Mouse (Mus musculus): ENCODE measurements around the gene Tmigd3. TPM values are rescaled to one million over a fixed set of nuclear protein-coding genes. Genes with fewer than 3 reads are reported as not detected.

Tmigd3 gene
- not detected in 2 replicates for polyA plus RNA-seq (2015; fragmentation: Nextera tagmentation; extraction: Ambion mirVana)

- H3K4me2 ChIP-seq (ENCODE audit: low read depth, low read length), result no peak within 1 kb of the TSS
- H3K27me3 ChIP-seq (ENCODE audit: control insufficient read depth, insufficient read depth, low read depth, low read length), result no peaks in the 10 kb centered on the region
- no peak within 1 kb of the TSS for H3K4me3 ChIP-seq (ENCODE audit: low read length)
- H3K4me1 ChIP-seq (replicated peaks; ENCODE audit: control insufficient read depth, insufficient read depth, low read length), result peaks cover 12% of the 10 kb centered on the region
- WGBS, result 84% methylated on average over 3 of the region's 3 CpGs
- no peak within 1 kb of the TSS for H3K27ac ChIP-seq (ENCODE audit: low read length)
- no peak for ATAC-seq (ENCODE audit: low read depth)
- H3K9ac ChIP-seq (ENCODE audit: low read length), result no peak within 1 kb of the TSS
- H3K36me3 ChIP-seq (ENCODE audit: control insufficient read depth, insufficient read depth, low read length), result no peaks in the 10 kb centered on the region
- no peaks in the 10 kb centered on the region for H3K9me3 ChIP-seq (ENCODE audit: control insufficient read depth, low read length)
Measured at GRCm38 (mm10) chr3:105870558-105870957, at the start of gene Tmigd3, which contains the start of gene Adora3. TSS of gene Tmigd3 (plus strand) at chr3:105870903. TSS of gene Adora3 (plus strand) at chr3:105870858.

- 0 out of 2 replicates have a peak, but pooled peaks cover 4% of the 10 kb centered on the region for H3K4me1 ChIP-seq (replicated peaks; ENCODE audit: control insufficient read depth, insufficient read depth, low read length)
- no peaks in the 10 kb centered on the region for H3K36me3 ChIP-seq (ENCODE audit: control insufficient read depth, insufficient read depth, low read length)
- no peak overlapping the region for H3K4me2 ChIP-seq (ENCODE audit: low read depth, low read length)
- H3K9ac ChIP-seq (ENCODE audit: low read length), result no peak overlapping the region
- H3K27ac ChIP-seq (ENCODE audit: low read length), result no peak overlapping the region
- ATAC-seq (ENCODE audit: low read depth), result no peak
- no peaks in the 10 kb centered on the region for H3K9me3 ChIP-seq (ENCODE audit: control insufficient read depth, low read length)
- 87% methylated on average over 3 of the region's 3 CpGs for WGBS
- H3K4me3 ChIP-seq (ENCODE audit: low read length), result no peak overlapping the region
- H3K27me3 ChIP-seq (ENCODE audit: control insufficient read depth, insufficient read depth, low read depth, low read length), result no peaks in the 10 kb centered on the region
Measured at GRCm38 (mm10) chr3:105821504-105821903, 49.2 kb upstream of the Tmigd3 start.

- H3K27ac ChIP-seq (ENCODE audit: low read length), result no peak overlapping the region
- no peaks in the 10 kb centered on the region for H3K27me3 ChIP-seq (ENCODE audit: control insufficient read depth, insufficient read depth, low read depth, low read length)
- 0 out of 2 replicates have a peak, but pooled peaks cover 4% of the 10 kb centered on the region for H3K4me1 ChIP-seq (replicated peaks; ENCODE audit: control insufficient read depth, insufficient read depth, low read length)
- no peaks in the 10 kb centered on the region for H3K36me3 ChIP-seq (ENCODE audit: control insufficient read depth, insufficient read depth, low read length)
- no peak overlapping the region for H3K4me2 ChIP-seq (ENCODE audit: low read depth, low read length)
- no peak overlapping the region for H3K9ac ChIP-seq (ENCODE audit: low read length)
- no peaks in the 10 kb centered on the region for H3K9me3 ChIP-seq (ENCODE audit: control insufficient read depth, low read length)
- no peak for ATAC-seq (ENCODE audit: low read depth)
- no peak overlapping the region for H3K4me3 ChIP-seq (ENCODE audit: low read length)
Measured at GRCm38 (mm10) chr3:105823609-105824008, 47.1 kb upstream of the Tmigd3 start.

- Histone ChIP-seq H3K9me3 (ENCODE audit: control insufficient read depth, low read length) (no peaks in the 10 kb centered on the region), H3K4me2 (ENCODE audit: low read depth, low read length) (no peak overlapping the region), H3K27me3 (ENCODE audit: control insufficient read depth, insufficient read depth, low read depth, low read length) (no peaks in the 10 kb centered on the region), H3K9ac (ENCODE audit: low read length) (no peak overlapping the region), H3K4me1 (replicated peaks; ENCODE audit: control insufficient read depth, insufficient read depth, low read length) (0 out of 2 replicates have a peak, but pooled peaks cover 2% of the 10 kb centered on the region), H3K27ac (ENCODE audit: low read length) (no peak overlapping the region), H3K4me3 (ENCODE audit: low read length) (no peak overlapping the region), H3K36me3 (ENCODE audit: control insufficient read depth, insufficient read depth, low read length) (no peaks in the 10 kb centered on the region)
- WGBS, result 33% methylated on average over 5 of the region's 5 CpGs
- ATAC-seq (ENCODE audit: low read depth), result no peak
Measured at GRCm38 (mm10) chr3:105824103-105824502, 46.6 kb upstream of the Tmigd3 start.

GRCm38 (mm10) chr3:105824704-105825103 lies 46.0 kb upstream of the Tmigd3 start:
- Histone ChIP-seq H3K27me3 (ENCODE audit: control insufficient read depth, insufficient read depth, low read depth, low read length) (no peaks in the 10 kb centered on the region), H3K4me3 (ENCODE audit: low read length) (no peak overlapping the region), H3K9ac (ENCODE audit: low read length) (no peak overlapping the region), H3K4me2 (ENCODE audit: low read depth, low read length) (no peak overlapping the region), H3K9me3 (ENCODE audit: control insufficient read depth, low read length) (no peaks in the 10 kb centered on the region), H3K27ac (ENCODE audit: low read length) (no peak overlapping the region), H3K36me3 (ENCODE audit: control insufficient read depth, insufficient read depth, low read length) (no peaks in the 10 kb centered on the region), H3K4me1 (replicated peaks; ENCODE audit: control insufficient read depth, insufficient read depth, low read length) (0 out of 2 replicates have a peak, but pooled peaks cover 2% of the 10 kb centered on the region)
- WGBS, result 60% methylated on average over 2 of the region's 2 CpGs
- ATAC-seq (ENCODE audit: low read depth), result no peak

- H3K4me3 ChIP-seq (ENCODE audit: low read length), result no peak overlapping the region
- no peaks in the 10 kb centered on the region for H3K36me3 ChIP-seq (ENCODE audit: control insufficient read depth, insufficient read depth, low read length)
- no peaks in the 10 kb centered on the region for H3K27me3 ChIP-seq (ENCODE audit: control insufficient read depth, insufficient read depth, low read depth, low read length)
- no peaks in the 10 kb centered on the region for H3K9me3 ChIP-seq (ENCODE audit: control insufficient read depth, low read length)
- no peak overlapping the region for H3K27ac ChIP-seq (ENCODE audit: low read length)
- ATAC-seq (ENCODE audit: low read depth), result peak; percentile 74
- H3K9ac ChIP-seq (ENCODE audit: low read length), result no peak overlapping the region
- H3K4me1 ChIP-seq (replicated peaks; ENCODE audit: control insufficient read depth, insufficient read depth, low read length), result 0 out of 2 replicates have a peak, but pooled peaks cover 2% of the 10 kb centered on the region
- H3K4me2 ChIP-seq (ENCODE audit: low read depth, low read length), result no peak overlapping the region
- 37% methylated on average over 7 of the region's 7 CpGs for WGBS
Measured at GRCm38 (mm10) chr3:105825501-105826161, 45.1 kb upstream of the Tmigd3 start.

- H3K9ac ChIP-seq (ENCODE audit: low read length), result no peak overlapping the region
- H3K36me3 ChIP-seq (ENCODE audit: control insufficient read depth, insufficient read depth, low read length), result no peaks in the 10 kb centered on the region
- H3K4me1 ChIP-seq (replicated peaks; ENCODE audit: control insufficient read depth, insufficient read depth, low read length), result no peaks in the 10 kb centered on the region
- no peak for ATAC-seq (ENCODE audit: low read depth)
- WGBS, result 87% methylated on average over 3 of the region's 3 CpGs
- H3K27ac ChIP-seq (ENCODE audit: low read length), result no peak overlapping the region
- no peaks in the 10 kb centered on the region for H3K9me3 ChIP-seq (ENCODE audit: control insufficient read depth, low read length)
- no peak overlapping the region for H3K4me3 ChIP-seq (ENCODE audit: low read length)
- no peak overlapping the region for H3K4me2 ChIP-seq (ENCODE audit: low read depth, low read length)
- H3K27me3 ChIP-seq (ENCODE audit: control insufficient read depth, insufficient read depth, low read depth, low read length), result no peaks in the 10 kb centered on the region
Measured at GRCm38 (mm10) chr3:105831584-105831983, 39.1 kb upstream of the Tmigd3 start.

- Histone ChIP-seq H3K4me2 (ENCODE audit: low read depth, low read length) (no peak overlapping the region), H3K4me1 (replicated peaks; ENCODE audit: control insufficient read depth, insufficient read depth, low read length) (no peaks in the 10 kb centered on the region), H3K4me3 (ENCODE audit: low read length) (no peak overlapping the region), H3K9me3 (ENCODE audit: control insufficient read depth, low read length) (no peaks in the 10 kb centered on the region), H3K9ac (ENCODE audit: low read length) (no peak overlapping the region), H3K27me3 (ENCODE audit: control insufficient read depth, insufficient read depth, low read depth, low read length) (no peaks in the 10 kb centered on the region), H3K27ac (ENCODE audit: low read length) (no peak overlapping the region), H3K36me3 (ENCODE audit: control insufficient read depth, insufficient read depth, low read length) (no peaks in the 10 kb centered on the region)
- 60% methylated on average over 3 of the region's 3 CpGs for WGBS
- no peak for ATAC-seq (ENCODE audit: low read depth)
Measured at GRCm38 (mm10) chr3:105835875-105836274, 34.8 kb upstream of the Tmigd3 start.

GRCm38 (mm10) chr3:105836883-105837282 lies 33.8 kb upstream of the Tmigd3 start:
- Histone ChIP-seq H3K4me3 (ENCODE audit: low read length) (no peak overlapping the region), H3K4me2 (ENCODE audit: low read depth, low read length) (no peak overlapping the region), H3K9ac (ENCODE audit: low read length) (no peak overlapping the region), H3K27me3 (ENCODE audit: control insufficient read depth, insufficient read depth, low read depth, low read length) (no peaks in the 10 kb centered on the region), H3K27ac (ENCODE audit: low read length) (no peak overlapping the region), H3K36me3 (ENCODE audit: control insufficient read depth, insufficient read depth, low read length) (no peaks in the 10 kb centered on the region), H3K9me3 (ENCODE audit: control insufficient read depth, low read length) (no peaks in the 10 kb centered on the region), H3K4me1 (replicated peaks; ENCODE audit: control insufficient read depth, insufficient read depth, low read length) (no peaks in the 10 kb centered on the region)
- ATAC-seq (ENCODE audit: low read depth), result no peak
- WGBS, result 82% methylated on average over 3 of the region's 3 CpGs
